Mouse (Mus musculus) heart, embryonic 14.5 days (tissue): ENCODE measurements around the gene Srp68. TPM values are rescaled to one million over a fixed set of nuclear protein-coding genes. Genes with fewer than 3 reads are reported as not detected.
A peak's percentile ranks its signal among the peaks of the same experiment; 100 is the strongest.

ENCODE experiments used
- ATAC-seq: fragments of 200-750 bp; cut with Nextera tagmentation; 2 replicates; pipeline ENCODE4 v1.8.0; 2017; ENCODE audit warnings: low read depth, moderate TSS enrichment; ENCODE audit not compliant: insufficient number of reproducible peaks, insufficient read depth, low FRiP score
- H3K27ac ChIP-seq, 2 experiments: fragments of 200-500 bp in 1 of 2; fragments of 300-500 bp in 1 of 2; sonication (generic) in 1 of 2; replicated peaks in 1 of 2; 2 replicates each; pipeline ENCODE4 v1.5.1; 2012 to 2014; ENCODE audit warnings: low read depth in 2 of 2, low read length in 2 of 2, control low read depth in 1 of 2, mild to moderate bottlenecking in 1 of 2, mixed read lengths in 1 of 2; ENCODE audit not compliant: control insufficient read depth in 1 of 2, insufficient read depth in 1 of 2
- H3K27me3 ChIP-seq: fragments of 300-500 bp; sonication (generic); 2 replicates; pipeline ENCODE4 v1.6.1; 2014; ENCODE audit warnings: mild to moderate bottlenecking, low read length, control low read depth; ENCODE audit not compliant: control insufficient read depth, insufficient read depth
- H3K36me3 ChIP-seq: fragments of 300-500 bp; sonication (generic); 2 replicates; pipeline ENCODE4 v1.6.1; 2014; ENCODE audit warnings: mild to moderate bottlenecking, control low read depth, low read length, mixed read lengths; ENCODE audit not compliant: control insufficient read depth, insufficient read depth
- H3K4me1 ChIP-seq, 2 experiments: fragments of 200-500 bp in 1 of 2; fragments of 300-500 bp in 1 of 2; sonication (generic) in 1 of 2; 2 replicates each; pipeline ENCODE4 v1.6.1; 2012 to 2014; ENCODE audit warnings: low read length in 2 of 2, control low read depth in 1 of 2, mixed read lengths in 1 of 2; ENCODE audit not compliant: control insufficient read depth in 2 of 2, insufficient read depth in 2 of 2
- H3K4me2 ChIP-seq: fragments of 300-500 bp; sonication (generic); 2 replicates; pipeline ENCODE4 v1.6.1; 2014; ENCODE audit warnings: mild to moderate bottlenecking, low read length
- H3K4me3 ChIP-seq, 2 experiments: fragments of 200-500 bp in 1 of 2; fragments of 300-500 bp in 1 of 2; sonication (generic) in 1 of 2; 2 replicates each; pipeline ENCODE4 v1.5.1; 2012 to 2014; ENCODE audit warnings: low read length in 2 of 2, mild to moderate bottlenecking in 2 of 2, control low read depth in 1 of 2, low read depth in 1 of 2, moderate library complexity in 1 of 2; ENCODE audit not compliant: control insufficient read depth in 1 of 2, insufficient read depth in 1 of 2
- H3K9ac ChIP-seq: fragments of 300-500 bp; sonication (generic); 2 replicates; pipeline ENCODE4 v1.6.1; 2014; ENCODE audit warnings: mild to moderate bottlenecking, low read length
- H3K9me3 ChIP-seq: fragments of 300-500 bp; sonication (generic); 2 replicates; pipeline ENCODE4 v1.6.1; 2016; ENCODE audit warnings: low read length, control low read depth; ENCODE audit not compliant: control insufficient read depth
- WGBS: fragments of 180-500 bp; shearing (Covaris S2); extraction: QIAGEN DNeasy Blood & Tissue Kit; methylation state at CpG from one replicate; pipeline ENCODE4 v1.1.7; 2014; 5-methylcytosine and 5-hydroxymethylcytosine counted together
- polyA plus RNA-seq: library from polyadenylated mRNA; unstranded; fragments of >200 nt; fragmentation: Nextera tagmentation; extraction: Ambion mirVana; gene quantifications from 2 replicates; pipeline ENCODE4 v1.2.1, GENCODE M21; 2014

Gene Srp68
- polyA plus RNA-seq, 1 experiment from 2014 or later = 55.5 TPM

GRCm38 (mm10) chr11:116222740-116223059 lies 51.3 kb downstream of the Srp68 start:
- WGBS = 13% methylated on average over 23 of the region's 23 CpGs
- no peak for ATAC-seq
- H3K4me2 ChIP-seq = peak overlapping the region; percentile 68
- H3K36me3 ChIP-seq = no peaks in the 10 kb centered on the region
- peaks cover 18 to 32% of the 10 kb centered on the region in 2 experiments for H3K4me1 ChIP-seq
- H3K4me3 ChIP-seq = peak overlapping the region; percentile 35 to 37
- peaks cover 9% of the 10 kb centered on the region for H3K9me3 ChIP-seq
- peaks cover 40% of the 10 kb centered on the region for H3K27me3 ChIP-seq
- H3K27ac ChIP-seq = no peak overlapping the region
- peak overlapping the region; percentile 48 for H3K9ac ChIP-seq

- H3K9me3 ChIP-seq = peaks cover 9% of the 10 kb centered on the region
- no peak for ATAC-seq
- 5% methylated on average over 53 of the region's 53 CpGs for WGBS
- no peaks in the 10 kb centered on the region for H3K36me3 ChIP-seq
- peak overlapping the region; percentile 35 to 37 for H3K4me3 ChIP-seq
- H3K27ac ChIP-seq = no peak overlapping the region
- peaks cover 18 to 32% of the 10 kb centered on the region in 2 experiments for H3K4me1 ChIP-seq
- H3K4me2 ChIP-seq = peak overlapping the region; percentile 68
- peaks cover 40% of the 10 kb centered on the region for H3K27me3 ChIP-seq
- peak overlapping the region; percentile 48 for H3K9ac ChIP-seq
Observed at GRCm38 (mm10) chr11:116221931-116222739, 51.9 kb downstream of the Srp68 start.

- no peak overlapping the region for H3K4me3 ChIP-seq
- ATAC-seq = no peak
- peaks cover 40% of the 10 kb centered on the region for H3K27me3 ChIP-seq
- no peak overlapping the region for H3K4me2 ChIP-seq
- peaks cover 7% of the 10 kb centered on the region for H3K9me3 ChIP-seq
- no peaks in the 10 kb centered on the region for H3K36me3 ChIP-seq
- WGBS = 16% methylated on average over 4 of the region's 4 CpGs
- peak overlapping the region; percentile 89 to 90; a peak in 3 of 4 replicates for H3K27ac ChIP-seq
- H3K9ac ChIP-seq = no peak overlapping the region
- peaks cover 18 to 32% of the 10 kb centered on the region in 2 experiments for H3K4me1 ChIP-seq
Observed at GRCm38 (mm10) chr11:116219885-116220284, 54.1 kb downstream of the Srp68 start.

- no peak overlapping the region for H3K4me2 ChIP-seq
- peaks cover 5% of the 10 kb centered on the region for H3K9me3 ChIP-seq
- H3K4me3 ChIP-seq = no peak overlapping the region
- H3K27ac ChIP-seq = peak overlapping the region; percentile 89 to 90
- peaks cover 31% of the 10 kb centered on the region for H3K27me3 ChIP-seq
- H3K36me3 ChIP-seq = no peaks in the 10 kb centered on the region
- ATAC-seq = peak; percentile 81
- WGBS = 26% methylated on average over 7 of the region's 7 CpGs
- H3K4me1 ChIP-seq = peaks cover 18 to 32% of the 10 kb centered on the region in 2 experiments
- peak overlapping the region; percentile 13; the same call in 1 of the 2 replicates for H3K9ac ChIP-seq
Observed at GRCm38 (mm10) chr11:116218737-116219400, 55.1 kb downstream of the Srp68 start.

- peak overlapping the region; percentile 13; the same call in 1 of the 2 replicates for H3K9ac ChIP-seq
Observed at GRCm38 (mm10) chr11:116218263-116218662, 55.8 kb downstream of the Srp68 start.

GRCm38 (mm10) chr11:116216549-116216948 lies 57.5 kb downstream of the Srp68 start:
- WGBS = 76% methylated on average over 11 of the region's 11 CpGs

More at GRCm38 (mm10) chr11:116218263-116218662, 55.8 kb downstream of the Srp68 start:
- peak overlapping the region; percentile 89 to 90 for H3K27ac ChIP-seq
- ATAC-seq = 0 out of 2 replicates have a peak, but pooled peaks have one; percentile 19
- no peak overlapping the region for H3K4me2 ChIP-seq
- no peak overlapping the region for H3K4me3 ChIP-seq
- peaks cover 18 to 32% of the 10 kb centered on the region in 2 experiments for H3K4me1 ChIP-seq
- H3K27me3 ChIP-seq = peaks cover 24% of the 10 kb centered on the region
- WGBS = 56% methylated on average over 2 of the region's 2 CpGs
- peaks cover 5% of the 10 kb centered on the region for H3K9me3 ChIP-seq
- H3K36me3 ChIP-seq = no peaks in the 10 kb centered on the region

GRCm38 (mm10) chr11:116215991-116216390 lies 58.0 kb downstream of the Srp68 start:
- 89% methylated on average over 6 of the region's 6 CpGs for WGBS
- ATAC-seq = no peak
- no peak overlapping the region for H3K4me2 ChIP-seq

More at GRCm38 (mm10) chr11:116216549-116216948, 57.5 kb downstream of the Srp68 start:
- H3K4me1 ChIP-seq = peaks cover 18 to 25% of the 10 kb centered on the region in 2 experiments
- H3K9ac ChIP-seq = no peak overlapping the region
- H3K27ac ChIP-seq = no peak overlapping the region
- H3K36me3 ChIP-seq = no peaks in the 10 kb centered on the region
- ATAC-seq = no peak
- H3K4me2 ChIP-seq = no peak overlapping the region
- peaks cover 11% of the 10 kb centered on the region for H3K27me3 ChIP-seq
- no peak overlapping the region for H3K4me3 ChIP-seq
- H3K9me3 ChIP-seq = peaks cover 2% of the 10 kb centered on the region

More at GRCm38 (mm10) chr11:116215991-116216390, 58.0 kb downstream of the Srp68 start:
- Histone ChIP-seq H3K27me3 (peaks cover 5% of the 10 kb centered on the region), H3K4me3 (no peak overlapping the region), H3K9ac (no peak overlapping the region), H3K27ac (no peak overlapping the region), H3K4me1 (peaks cover 18 to 25% of the 10 kb centered on the region in 2 experiments), H3K36me3 (no peaks in the 10 kb centered on the region), H3K9me3 (no peaks in the 10 kb centered on the region)
